Mouse (Mus musculus) gastrocnemius, adult 2 months (tissue): ENCODE data around the gene Krt8. TPM values are rescaled to one million over a fixed set of nuclear protein-coding genes. Genes with fewer than 3 reads are reported as not detected.

Source experiments
- DNase-seq: peaks from one replicate; pipeline ENCODE4 v3.0.0; 2022
- H3K27ac ChIP-seq: fragments of 200-600 bp; 2 replicates; pipeline ENCODE4 v1.8.1; 2022; ENCODE audit warnings: mild to moderate bottlenecking
- H3K4me3 ChIP-seq: fragments of 200-600 bp; 2 replicates; pipeline ENCODE4 v1.8.1; 2022; ENCODE audit warnings: mild to moderate bottlenecking, moderate library complexity
- CTCF ChIP-seq: fragments of 200-600 bp; IDR thresholded peaks from 2 replicates; pipeline ENCODE4 v1.8.1; 2022; ENCODE audit warnings: antibody characterized with exemption, mild to moderate bottlenecking, moderate library complexity
- intact Hi-C: fragments of 180-260 bp; cut with DNase I; formaldehyde crosslinking; loops from one replicate; pipeline ENCODE4 v1.15.1; 2025
- long read RNA-seq, 2 experiments: library from polyadenylated mRNA; stranded (forward); transcript quantifications; one replicate each; pipeline ENCODE4 v2.0.0; 2021
- total RNA-seq, 2 experiments: library from RNA; stranded (reverse); gene quantifications; 2 replicates each; pipeline ENCODE4 v1.2.3; 2021

The Krt8 gene
- not detected for total RNA-seq
- long read RNA-seq, experiment 1, partial matches to known transcripts, result 0 of 1 reads
- long read RNA-seq, experiment 1, other reads (novel, unspliced or antisense), result 1 of 1 reads
- long read RNA-seq, experiment 2, result 0 reads

DNA sequence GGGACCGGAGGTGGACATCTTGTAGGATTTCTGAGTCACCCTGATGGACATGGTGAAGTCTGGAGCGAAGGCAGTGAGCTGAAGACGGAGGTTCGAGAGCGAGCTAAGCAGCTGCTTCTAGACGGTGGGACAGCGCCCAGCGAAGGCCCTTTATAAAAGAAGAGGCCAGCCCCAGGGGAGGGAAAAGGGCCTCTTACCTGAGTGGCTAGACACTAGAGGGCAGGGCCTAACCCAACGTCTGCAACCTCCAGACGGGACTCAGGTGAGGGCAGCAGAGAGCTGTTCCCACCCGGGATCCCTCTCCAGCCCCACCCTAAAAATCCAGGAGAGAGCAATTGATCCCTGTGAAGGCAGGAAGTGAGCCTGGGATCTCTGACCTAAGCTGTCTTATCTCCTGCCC lies at the start of gene Krt8:
Gene Krt8, minus strand, starts transcription at position 294 of the 400 bp plus-strand sequence.
- no peak for TF ChIP-seq CTCF
- peak within 1 kb of the TSS; percentile 68 for H3K4me3 ChIP-seq
- DNase-seq, result no peak
- no peak within 1 kb of the TSS for H3K27ac ChIP-seq
- intact Hi-C loops, result no loop called here

DNA sequence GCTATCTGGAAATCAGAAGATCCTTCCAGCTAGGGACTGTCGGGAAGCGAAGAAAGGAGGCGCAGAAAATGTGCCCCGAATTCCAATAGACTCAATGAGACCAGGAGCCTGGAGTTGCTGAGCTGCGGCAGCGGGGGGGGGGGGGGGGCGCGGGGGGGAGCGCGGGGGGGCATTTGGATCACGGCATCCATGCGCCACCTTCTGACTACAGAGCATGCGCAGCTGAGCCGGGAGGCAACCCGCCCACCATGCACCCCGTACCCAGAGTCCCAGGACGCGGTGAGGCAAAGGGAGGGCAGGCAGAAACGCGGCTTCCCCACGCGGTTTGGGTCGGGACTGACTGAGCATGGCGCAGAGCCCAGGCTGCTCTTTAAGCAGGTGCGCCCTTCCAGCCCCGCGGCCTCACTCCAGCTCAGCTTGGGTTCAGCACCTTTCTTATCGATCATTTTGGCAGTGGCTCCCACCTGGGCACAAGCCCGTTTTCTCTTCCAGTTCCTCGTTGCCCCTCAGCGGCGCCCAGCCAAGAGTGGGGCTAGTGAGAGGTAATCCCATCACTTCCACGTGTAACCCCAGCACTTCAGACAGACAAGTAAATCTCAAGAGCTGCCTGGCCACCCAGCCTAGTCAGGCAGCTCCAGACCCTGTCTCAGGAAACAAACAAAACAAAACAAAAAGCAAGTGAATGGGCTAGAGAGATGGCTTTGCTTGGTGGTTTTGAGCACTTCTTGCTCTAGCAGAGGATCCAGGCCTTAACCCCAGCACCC lies 47.8 kb upstream of the Krt8 start:
- no peak overlapping the region for H3K27ac ChIP-seq
- H3K4me3 ChIP-seq, result peak overlapping the region; percentile 71
- no peak for TF ChIP-seq CTCF
- intact Hi-C loops, result no loop called here
- peak; percentile 53 for DNase-seq

DNA sequence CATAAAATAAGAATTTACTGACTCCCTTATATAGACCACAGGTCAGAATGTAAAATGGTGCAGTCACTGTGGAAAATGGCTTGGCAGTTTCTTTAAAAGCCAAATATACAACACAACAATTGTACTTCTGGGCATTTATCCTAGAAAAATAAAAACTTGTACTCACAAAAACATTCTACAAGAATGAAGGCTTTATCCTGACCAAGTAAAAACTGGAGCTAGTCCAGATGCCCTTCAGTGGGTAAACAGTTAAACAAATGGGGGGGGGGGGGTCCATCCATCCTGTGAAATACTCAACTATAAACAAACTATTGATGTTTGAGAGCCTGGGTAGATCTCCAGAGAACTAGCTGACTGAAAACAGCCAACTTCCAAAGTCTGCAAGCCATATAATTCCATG lies 45.6 kb upstream of the Krt8 start:
- DNase-seq, result no peak
- no peak for TF ChIP-seq CTCF
- intact Hi-C loops, result no loop called here
- H3K27ac ChIP-seq, result no peak overlapping the region
- H3K4me3 ChIP-seq, result no peak overlapping the region

DNA sequence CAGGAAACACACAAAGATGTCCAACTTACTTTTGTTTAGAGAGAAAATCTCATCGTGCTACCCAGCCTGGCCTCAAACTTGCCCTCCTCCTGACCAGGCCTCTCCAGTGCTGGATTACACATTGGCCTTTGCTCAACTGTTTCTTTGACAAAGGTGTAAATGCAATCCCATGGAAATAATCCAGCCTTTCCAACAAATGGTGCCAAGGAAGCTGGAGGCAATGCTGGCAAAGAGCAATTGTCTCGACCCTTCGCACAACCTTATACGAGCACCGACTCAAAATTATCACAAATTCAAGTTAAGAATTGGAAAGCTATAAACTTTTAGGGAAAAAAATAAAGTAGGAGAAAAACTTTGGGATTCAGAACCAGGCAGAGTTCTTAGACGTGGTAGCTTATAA lies 43.7 kb upstream of the Krt8 start:
- no peak for TF ChIP-seq CTCF
- no peak overlapping the region for H3K4me3 ChIP-seq
- H3K27ac ChIP-seq, result no peak overlapping the region
- no peak for DNase-seq
- intact Hi-C loops, result no loop called here

GRCm38 (mm10) chr15:102045691-102046090 lies 41.4 kb upstream of the Krt8 start:
- DNase-seq, result no peak
- no peak for TF ChIP-seq CTCF
- Histone ChIP-seq H3K4me3 (no peak overlapping the region), H3K27ac (no peak overlapping the region)
- intact Hi-C loops, result no loop called here

GRCm38 (mm10) chr15:102044745-102045144 lies 40.5 kb upstream of the Krt8 start:
- no peak for DNase-seq
- H3K4me3 ChIP-seq, result no peak overlapping the region
- H3K27ac ChIP-seq, result no peak overlapping the region
- intact Hi-C loops, result no loop called here
- TF ChIP-seq CTCF, result no peak

GRCm38 (mm10) chr15:102041951-102042350 lies 37.7 kb upstream of the Krt8 start:
- Histone ChIP-seq H3K27ac (no peak overlapping the region), H3K4me3 (peak overlapping the region; percentile 36)
- no peak for DNase-seq
- intact Hi-C loops, result no loop called here
- no peak for TF ChIP-seq CTCF

DNA sequence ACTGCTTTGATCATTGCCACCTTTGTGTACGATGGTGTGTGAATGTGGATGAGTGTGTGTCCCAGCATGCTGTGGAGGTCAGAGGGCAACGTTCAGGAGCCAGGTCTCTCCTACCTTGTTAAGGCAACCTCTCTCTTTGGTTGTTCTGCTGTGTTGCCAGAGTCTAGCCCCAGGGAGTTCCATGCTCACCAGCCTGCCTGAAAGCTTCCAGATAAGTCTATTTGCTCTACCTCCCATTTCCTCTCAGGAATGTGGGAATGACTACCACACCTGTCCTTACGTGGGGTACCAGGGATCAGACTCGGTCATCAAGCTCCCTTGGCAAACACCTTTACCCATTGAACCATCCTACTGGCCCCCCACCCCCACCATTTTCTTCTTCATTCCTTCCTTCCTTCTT lies 36.0 kb upstream of the Krt8 start:
- no peak for DNase-seq

GRCm38 (mm10) chr15:102034121-102035053 lies 30.1 kb upstream of the Krt8 start:
- intact Hi-C loops, result loop anchor here (5.0 kb wide), 1 partner anchor 37 kb away; no protein-coding TSS in a partner anchor
- TF ChIP-seq CTCF, result no peak
- DNase-seq, result no peak
- Histone ChIP-seq H3K4me3 (no peak overlapping the region), H3K27ac (no peak overlapping the region)

More for the DNA sequence above, 36.0 kb upstream of the Krt8 start:
- intact Hi-C loops, result no loop called here
- TF ChIP-seq CTCF, result no peak
- Histone ChIP-seq H3K27ac (no peak overlapping the region), H3K4me3 (no peak overlapping the region)

- Histone ChIP-seq H3K27ac (no peak within 1 kb of the TSS), H3K4me3 (peak within 1 kb of the TSS; percentile 51)
- intact Hi-C loops, result no loop called here
- TF ChIP-seq CTCF, result no peak
- DNase-seq, result no peak
These were observed 23.8 kb upstream of the Krt8 start, which contains the start of gene Krt18 for GRCm38 (mm10) chr15:102028040-102028439. Gene Krt18, plus strand, starts transcription at chr15:102028180.

DNA sequence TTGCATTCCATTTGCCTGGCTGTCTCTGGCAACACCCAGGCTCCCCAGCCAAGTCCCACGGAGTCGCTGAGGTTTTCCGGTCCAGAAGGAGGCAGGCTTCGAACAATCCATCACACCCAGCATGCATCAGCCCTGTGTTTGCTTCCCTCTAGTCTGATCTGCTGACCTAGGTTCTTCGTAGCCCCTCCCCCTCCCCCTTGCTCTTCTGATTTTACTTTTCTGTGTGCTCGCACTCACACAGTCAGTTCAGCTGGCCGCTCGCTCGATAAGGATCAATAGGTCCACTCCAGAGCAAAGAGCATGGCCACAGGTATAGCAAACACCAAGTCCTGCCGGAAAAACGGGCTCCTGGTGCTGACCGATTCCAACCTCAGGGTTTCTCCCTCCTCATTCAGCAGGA lies 22.1 kb upstream of the Krt8 start:
- intact Hi-C loops, result no loop called here
- no peak for TF ChIP-seq CTCF
- no peak overlapping the region for H3K27ac ChIP-seq
- DNase-seq, result no peak
- H3K4me3 ChIP-seq, result no peak overlapping the region

DNA sequence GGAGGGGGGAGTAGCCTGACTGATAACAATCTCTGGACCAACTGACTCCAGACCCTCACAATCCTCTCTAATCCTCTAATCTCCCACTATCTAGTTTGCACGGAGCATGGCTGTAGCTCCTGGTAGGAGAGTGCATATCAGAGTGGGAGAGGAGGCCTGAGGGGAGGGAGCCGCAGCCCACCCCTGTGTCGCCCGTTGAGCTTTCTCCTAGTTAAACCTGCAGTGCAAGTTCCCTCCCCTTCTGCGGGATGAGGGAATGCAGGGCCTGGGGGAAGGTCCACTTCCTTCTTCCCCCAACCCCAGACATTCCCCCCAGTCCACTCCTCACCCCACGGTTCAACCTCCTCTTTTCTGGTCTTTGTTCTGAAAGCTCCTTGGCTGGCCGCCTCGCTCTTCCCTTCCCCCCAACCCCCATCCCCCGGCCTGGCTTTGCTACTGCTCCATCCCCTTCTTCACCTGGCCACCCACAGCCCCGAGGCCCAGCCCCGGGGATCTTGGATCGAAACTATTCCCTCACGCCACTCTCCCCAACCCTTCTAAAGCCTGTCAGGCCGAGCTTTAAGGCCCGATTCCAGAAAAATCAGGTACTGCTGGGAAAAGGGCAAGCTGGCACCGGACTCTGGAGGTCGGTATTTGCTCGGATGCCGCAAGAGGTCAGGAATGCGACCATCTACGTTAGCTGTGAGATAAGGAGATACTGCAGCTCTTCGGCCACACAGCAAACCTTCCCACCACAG lies 21.0 kb upstream of the Krt8 start:
- TF ChIP-seq CTCF, result no peak
- H3K27ac ChIP-seq, result no peak overlapping the region
- H3K4me3 ChIP-seq, result peak overlapping the region; percentile 49
- DNase-seq, result no peak
- intact Hi-C loops, result no loop called here
